Mouse (Mus musculus) v-Abl transformed pro-B cells (cell line): ENCODE measurements around the gene Ucp3.
"Not testable (repeated sequence)": the region's sequence is repeated elsewhere in the genome, so short reads cannot be mapped to it uniquely, and the experiment has no call there.

ENCODE experiments used
- in situ Hi-C, 2 experiments: fragments of 400-800 bp; cut with MboI; formaldehyde crosslinking; loops; one replicate each; pipeline ENCODE4 v1.15.1; 2025; ENCODE audit not compliant: unreplicated experiment in 2 of 2

Gene Ucp3

DNA sequence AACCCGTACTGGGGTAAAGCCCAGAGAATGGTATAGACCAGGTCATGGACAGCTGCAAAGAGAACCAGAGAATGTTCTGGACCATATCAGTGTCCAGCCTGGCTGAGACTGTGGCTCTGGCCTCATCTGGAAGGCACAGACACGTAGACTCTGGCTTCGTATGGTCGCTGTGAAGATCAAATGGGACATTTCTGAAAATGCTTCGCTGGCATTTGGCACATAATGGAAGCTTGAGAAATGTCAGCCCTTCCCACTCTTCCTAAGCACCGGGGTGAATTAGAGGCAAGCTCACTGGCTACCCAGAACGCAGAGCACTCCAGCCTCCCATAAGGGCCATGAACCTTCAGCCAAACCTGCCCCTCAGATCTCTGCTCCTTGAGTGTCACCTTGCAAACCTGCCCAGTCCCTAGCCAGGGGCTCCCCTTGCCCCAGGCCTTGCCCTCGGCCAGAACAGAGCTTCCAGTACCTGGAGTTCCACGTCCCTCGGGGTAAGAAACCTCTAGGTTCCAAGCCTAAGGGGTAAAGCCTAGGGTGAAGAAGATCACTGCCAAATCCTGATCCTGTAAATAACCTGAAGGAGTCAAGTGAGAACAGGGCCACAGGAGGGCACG lies 1.9 kb upstream of the Ucp3 start:
- in situ Hi-C loops, result no loop called here

DNA sequence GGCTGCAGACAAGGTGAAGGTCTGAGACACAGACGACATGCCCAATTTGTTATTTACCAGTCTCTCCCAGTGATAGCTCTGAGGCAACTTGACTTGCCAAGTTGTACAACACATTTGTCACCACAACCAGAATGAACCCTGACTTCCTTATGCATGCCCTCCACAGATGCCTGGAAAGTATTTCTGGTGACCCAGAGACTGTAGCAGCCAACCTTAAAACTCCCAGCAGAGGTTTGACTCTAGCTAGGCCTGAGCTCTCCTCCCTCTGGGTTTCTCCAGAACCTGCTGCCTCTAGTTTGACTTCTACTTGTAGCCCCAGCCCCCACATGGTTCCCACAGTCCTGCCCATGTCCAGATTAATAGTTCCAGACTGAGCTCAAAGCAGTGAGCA lies 1.4 kb upstream of the Ucp3 start:
- in situ Hi-C loops, result no loop called here

DNA sequence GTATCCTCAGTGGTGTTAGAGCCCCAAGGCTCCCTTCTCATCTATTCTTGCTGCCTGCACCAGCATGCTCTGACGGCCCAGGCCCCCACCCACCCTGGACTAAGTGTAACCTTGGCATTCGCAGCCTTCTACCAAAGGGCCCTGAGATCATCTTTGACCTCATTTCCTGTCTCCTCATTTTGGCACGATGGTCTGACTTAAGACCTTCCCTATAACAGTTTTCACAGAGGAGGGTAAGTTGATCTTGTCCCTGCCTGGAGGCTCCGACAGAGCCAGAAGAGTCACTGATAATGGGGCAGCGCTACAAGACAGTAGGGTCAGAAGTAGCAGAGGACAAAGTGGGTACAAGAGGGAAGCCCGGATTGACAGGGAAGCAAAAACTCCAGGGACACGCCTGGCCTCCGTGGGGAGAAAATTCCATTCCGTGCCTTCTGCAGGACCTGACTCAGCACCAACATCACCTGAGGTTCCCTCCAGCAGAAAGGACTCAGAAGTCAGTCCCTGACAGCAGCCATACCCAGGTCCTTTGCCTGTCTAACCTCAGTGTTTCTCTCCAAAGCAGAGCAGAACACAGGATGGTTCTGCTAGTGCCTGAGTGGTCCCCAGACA lies 1.2 kb downstream of the Ucp3 start:
- in situ Hi-C loops, result no loop called here

DNA sequence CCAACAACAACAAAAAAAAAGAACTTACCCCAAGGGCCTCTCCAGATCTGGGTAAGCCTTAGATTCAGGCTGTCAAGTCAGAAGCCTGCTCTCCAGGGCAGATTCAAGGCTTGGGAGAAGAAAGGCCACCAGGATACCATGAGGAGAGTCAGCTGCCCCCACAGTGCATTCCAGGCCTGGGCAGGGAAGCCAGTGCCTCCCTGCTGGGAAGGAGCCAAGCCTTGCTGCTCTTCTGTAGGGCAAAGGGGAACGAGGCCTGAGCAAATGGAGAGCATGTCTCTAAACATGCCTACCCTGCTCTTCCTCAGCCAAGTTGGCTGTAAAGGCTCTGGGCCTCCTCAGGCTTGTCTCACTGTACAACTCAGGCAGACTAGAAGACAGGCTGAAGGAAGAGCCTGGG lies 1.9 kb downstream of the Ucp3 start:
- in situ Hi-C loops, result no loop called here

DNA sequence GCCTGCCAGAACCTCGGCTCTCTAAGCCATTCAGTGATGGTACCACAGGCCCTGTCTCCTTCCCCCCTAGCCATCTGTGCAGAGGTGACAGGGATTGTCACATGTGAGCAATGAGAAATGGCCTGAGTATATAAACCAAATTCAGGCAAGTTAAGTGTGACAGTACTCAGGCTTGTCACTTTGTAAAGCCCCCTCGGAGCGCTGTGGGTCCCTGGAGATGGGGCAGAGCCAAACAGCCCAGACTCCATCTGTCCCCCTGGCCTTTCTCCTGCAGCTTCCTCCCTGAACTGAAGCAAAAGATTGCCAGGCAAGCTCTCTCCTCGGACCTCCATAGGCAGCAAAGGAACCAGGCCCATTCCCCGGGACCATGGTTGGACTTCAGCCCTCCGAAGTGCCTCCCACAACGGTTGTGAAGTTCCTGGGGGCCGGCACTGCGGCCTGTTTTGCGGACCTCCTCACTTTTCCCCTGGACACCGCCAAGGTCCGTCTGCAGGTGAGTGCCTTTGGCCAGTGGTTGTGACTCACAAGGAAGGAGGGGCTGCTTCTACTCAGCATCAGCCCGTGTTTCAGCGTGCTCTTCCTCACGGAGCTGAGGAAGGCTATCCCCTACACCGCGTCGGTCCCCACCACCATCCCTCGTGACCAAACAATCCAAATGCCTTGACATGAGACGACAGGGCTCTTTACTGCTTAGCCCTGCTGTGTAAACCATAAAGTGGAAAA lies 6.5 kb downstream of the Ucp3 start:
- in situ Hi-C loops, result no loop called here

DNA sequence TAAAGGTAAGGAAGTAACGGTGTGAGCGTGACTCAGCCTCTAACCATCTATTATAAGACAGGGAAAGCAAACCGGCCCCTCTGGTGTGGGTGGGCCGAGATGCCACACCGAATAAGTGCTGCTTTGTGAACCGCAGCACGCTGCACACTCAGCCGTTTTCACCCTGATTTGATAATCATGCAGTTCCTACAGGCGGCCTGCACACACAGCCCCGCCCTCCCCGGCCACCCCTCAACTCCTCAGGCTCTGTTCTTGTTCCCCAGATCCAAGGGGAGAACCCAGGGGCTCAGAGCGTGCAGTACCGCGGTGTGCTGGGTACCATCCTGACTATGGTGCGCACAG lies 7.0 kb downstream of the Ucp3 start:
- in situ Hi-C loops, result no loop called here

DNA sequence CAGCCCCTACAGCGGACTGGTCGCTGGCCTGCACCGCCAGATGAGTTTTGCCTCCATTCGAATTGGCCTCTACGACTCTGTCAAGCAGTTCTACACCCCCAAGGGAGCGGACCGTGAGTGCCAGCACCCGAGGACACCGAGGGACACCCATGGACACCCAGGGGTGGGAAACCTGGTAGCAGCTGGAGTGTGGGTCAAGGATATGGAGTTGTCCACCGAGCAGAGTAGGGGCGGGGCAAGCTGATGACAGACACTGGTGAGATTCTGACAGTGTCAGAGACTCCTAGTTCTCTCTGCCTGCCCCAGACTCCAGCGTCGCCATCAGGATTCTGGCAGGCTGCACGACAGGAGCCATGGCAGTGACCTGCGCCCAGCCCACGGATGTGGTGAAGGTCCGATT lies 7.4 kb downstream of the Ucp3 start:
- in situ Hi-C loops, result no loop called here

DNA sequence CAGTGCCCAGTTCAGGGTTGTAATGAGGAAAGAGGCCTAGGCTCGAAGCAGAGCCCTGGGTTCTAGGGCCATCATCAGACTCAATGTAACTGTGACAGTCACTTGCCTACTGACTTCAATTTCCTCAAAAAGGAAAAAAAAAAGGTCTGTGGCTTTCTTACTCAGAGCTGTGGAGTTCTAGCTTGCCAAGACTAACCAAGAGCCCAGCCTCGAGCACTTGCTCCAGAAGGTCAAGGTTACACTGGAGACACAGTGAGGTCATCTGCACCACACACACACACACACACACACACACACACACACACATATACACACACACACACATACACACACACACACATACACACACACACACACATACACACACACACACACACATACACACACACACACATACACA lies 9.3 kb downstream of the Ucp3 start:
- in situ Hi-C loops, result not testable (repeated sequence)

DNA sequence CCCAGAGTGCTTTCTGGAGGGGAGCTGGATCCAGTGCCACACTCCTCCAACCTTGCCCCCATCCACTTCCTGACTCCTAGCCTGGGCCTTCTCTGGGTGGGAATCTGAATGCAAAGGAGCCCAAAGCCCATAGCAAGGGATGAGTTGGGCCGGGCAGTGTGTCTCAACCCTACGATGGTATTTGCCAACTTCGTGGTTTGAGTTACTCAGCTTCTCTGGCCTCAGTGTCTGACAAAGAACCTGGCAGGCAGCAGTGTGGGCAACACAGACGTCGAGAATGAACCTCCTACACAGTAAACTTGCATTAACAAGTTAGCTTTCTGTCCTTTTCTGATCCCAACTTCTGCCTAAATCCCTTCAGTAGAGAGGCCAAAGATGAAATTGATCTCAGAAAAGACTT lies 11.7 kb downstream of the Ucp3 start:
- in situ Hi-C loops, result no loop called here

DNA sequence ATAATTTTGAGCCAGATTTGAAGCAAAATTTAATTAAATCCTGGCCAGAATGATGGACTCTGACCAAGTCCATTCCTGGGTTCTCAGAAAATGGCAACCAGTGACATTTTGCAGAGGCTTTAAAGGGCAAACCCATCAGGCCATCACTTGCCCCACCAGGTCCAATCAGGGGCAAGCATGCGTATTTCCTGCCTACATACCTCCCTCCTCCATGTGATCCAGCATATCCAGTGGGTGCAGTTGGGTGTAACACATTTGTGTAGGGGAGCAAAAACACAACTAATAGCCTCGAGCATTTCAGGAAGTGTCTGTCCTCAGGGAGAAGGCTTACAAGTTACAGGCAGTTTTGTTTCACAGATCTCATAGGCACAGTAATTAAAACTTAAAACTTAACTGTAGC lies 14.5 kb downstream of the Ucp3 start:
- in situ Hi-C loops, result no loop called here

DNA sequence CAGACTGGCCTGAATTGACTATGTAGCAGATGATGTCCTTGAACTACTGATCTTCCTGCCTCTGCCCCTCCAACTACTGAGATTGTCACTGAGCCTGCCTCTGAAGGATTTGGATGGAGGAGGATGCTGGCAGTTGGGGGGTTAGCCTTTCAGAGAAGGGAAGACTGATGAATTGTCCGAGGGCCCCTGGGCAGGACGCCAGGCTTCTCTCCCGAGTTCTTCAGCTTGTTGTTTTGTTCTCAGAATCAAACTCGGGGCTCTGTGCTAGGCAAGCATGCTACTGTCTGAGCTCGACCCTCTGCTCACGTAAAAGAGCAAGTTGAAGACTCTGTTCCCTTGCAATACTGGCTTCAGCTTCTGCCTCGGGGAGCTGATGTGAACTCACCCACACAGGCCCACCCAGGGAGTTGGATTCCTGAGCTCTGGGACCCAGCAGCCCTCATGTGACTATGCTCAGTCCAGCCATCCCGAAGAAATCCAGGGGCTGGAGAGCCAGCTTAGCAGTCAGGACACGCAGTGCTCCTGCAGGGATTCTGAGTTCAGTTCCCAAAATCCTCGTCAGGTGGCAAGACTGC lies 15.8 kb downstream of the Ucp3 start:
- in situ Hi-C loops, result no loop called here

DNA sequence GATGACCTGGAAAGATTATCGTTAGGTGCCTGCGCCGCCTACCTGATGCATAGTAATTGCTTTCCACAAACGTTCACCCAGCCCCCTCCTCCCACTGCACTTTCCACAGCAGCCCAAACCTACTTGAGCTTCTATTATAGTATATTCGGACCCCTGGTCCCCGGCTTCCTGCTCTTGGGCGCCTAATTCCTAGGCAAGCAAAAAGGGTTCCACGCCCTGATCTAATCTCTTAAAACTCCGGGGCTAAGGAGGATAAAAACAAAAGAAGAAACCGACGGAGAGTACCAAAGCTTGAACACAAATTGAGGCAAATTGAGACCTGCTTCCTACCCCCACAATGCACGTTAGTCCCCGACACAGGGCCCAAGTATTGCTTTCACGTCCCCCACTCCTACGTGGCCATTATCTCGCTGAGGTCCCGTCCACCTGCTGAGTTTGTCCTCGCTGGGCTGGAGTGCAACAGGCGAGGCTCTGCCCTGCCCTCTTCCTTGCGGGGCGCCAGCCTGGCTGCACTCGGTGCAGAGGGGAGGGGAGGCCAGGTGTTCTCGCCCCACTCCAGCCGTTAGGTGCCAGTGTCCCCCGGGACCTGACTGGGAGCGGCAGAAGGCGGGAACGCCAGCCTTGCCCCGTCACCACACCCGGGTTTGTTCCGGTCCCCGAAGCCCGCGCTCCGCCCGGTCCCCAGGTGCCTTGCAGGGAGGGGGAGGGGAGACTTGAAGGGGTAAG lies 19.8 kb downstream of the Ucp3 start:
- in situ Hi-C loops, result no loop called here

DNA sequence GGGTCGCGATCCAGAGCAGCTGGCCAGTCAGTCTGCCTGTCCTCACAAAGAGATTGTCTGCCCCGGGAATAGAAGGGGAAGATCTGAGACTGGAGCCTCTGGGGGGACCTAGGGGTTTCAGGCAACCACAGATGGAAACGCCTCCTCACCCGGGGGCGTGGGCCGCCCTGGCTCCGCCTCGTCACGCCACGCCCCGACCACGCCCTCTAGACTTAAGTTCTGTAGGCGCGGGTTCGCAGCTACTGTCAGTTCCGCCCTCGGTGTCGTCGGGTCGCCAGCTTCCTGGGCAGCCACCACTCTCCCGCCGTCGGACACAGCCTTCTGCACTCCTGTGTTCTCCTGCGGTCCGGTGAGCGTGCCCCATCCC lies 20.3 kb downstream of the Ucp3 start, which contains the start of gene Ucp2:
Gene Ucp2 (plus strand): TSS at position 221 of the 367 bp plus-strand sequence.
- in situ Hi-C loops, result no loop called here

DNA sequence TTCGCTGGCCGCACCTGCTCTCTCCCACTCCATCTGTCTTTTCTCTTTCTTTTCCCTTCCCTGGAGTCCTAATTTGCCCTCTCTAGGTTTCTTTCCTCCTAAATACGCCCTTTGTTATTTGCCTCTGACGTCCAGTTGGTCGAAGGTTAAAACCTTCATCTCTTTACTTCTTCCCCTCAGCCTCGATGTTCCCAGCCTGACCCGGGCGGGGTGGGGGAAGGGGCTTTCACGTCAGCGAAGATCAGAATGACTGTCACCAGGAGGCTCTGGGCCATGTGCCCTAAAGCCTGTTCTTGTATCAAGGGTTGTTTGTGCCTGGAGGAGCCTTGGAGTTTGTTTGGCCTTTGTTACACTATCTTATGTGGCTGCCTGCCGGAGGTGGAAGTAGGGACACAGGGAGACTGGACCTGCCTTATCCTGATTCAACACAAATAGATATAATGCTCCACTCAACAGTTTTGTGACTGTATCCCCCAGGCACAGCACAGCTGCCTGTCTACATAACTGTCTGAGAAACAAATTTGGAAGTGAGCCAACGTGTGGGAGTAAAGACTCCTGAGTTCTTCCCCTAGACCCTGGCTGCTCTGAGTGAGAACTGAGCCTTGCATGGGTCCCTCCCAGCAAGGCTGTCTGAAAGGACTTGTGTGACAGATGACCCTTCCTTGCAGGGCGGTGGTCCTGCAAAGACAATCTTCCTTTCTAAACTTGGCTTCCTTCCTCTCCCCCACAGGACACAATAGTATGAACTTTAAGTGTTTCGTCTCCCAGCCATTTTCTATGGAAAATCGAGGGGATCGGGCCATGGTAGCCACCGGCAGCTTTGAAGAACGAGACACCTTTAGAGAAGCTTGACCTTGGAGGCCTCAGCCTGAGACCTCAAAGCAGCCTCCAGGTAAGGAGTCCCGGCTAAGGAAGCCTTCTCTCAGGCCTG lies 21.0 kb downstream of the Ucp3 start:
- in situ Hi-C loops, result no loop called here

DNA sequence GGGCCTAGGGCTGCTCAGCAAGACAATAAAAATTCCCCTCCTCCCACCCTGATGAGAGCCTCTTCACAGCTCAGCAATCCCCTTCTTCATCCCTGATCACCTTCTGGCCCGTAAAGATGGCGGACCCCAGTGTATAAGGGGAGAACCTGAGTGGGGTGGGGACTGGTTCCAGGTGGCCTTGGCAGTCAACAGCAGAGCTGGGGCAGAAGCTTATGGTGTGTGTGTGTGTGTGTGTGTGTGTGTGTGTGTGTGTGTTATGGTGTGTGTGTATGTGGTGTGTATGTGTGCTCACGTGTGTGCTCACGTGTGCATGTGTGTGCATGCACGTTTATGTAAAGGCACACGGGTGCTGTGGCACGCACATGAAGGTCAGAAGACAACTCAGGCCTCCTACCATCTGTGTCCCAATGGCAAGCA lies 21.6 kb downstream of the Ucp3 start:
- in situ Hi-C loops, result no loop called here

DNA sequence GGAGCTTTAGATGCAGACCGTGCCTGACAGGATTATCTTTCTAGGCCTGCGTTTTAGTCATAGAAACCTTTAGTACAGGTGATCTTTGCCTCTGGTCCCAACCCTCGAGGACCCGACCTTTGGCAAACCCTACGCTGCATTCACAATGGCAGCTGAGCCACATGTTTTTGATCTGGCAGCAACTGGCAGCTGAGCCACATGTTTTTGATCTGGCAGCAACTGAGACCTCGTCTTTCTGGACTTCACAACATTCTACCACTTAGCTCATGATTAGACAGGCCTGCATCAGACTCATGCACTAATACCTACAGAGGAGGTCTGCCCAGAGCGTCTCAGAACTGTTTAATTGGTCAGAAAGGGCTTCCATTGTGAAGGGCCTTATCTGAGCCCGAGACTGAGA lies 22.3 kb downstream of the Ucp3 start:
- in situ Hi-C loops, result loop anchor here (5.0 kb wide), 4 partner anchors 33 to 68 kb away; no protein-coding TSS in a partner anchor

DNA sequence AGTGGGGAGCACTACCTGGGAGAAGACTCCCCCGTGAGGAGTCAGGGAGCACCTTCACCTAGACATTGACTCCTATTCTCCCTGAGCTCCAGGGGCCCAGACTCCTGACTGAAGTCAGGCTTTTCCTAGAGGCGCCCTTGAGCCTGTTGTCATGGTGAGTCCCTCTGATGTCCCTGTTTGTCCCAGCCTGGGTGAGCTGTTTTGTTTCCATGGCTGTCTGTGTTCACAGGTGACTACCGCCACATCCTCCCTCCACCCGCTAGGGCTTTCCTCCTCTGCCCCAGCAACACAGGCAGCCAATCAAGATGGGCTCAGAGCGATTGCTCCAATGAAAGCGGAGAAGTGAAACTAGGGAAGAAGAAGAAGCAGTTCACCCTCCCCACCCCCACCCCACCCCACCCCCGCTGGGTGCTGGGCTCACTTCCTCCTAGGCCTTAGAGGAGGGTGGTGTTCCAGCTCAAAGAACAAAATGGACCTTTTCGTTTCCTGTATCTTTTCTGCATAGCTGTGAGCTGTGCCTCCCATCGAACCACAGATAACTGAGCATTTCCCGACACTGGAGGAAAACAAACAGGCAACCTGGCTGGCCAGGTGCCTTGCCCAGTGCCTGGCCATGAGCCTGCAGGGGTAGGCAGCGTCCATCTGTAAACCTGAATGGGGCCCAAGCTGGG lies 22.9 kb downstream of the Ucp3 start:
- in situ Hi-C loops, result loop anchor here (5.0 kb wide), 4 partner anchors 33 to 68 kb away; no protein-coding TSS in a partner anchor

DNA sequence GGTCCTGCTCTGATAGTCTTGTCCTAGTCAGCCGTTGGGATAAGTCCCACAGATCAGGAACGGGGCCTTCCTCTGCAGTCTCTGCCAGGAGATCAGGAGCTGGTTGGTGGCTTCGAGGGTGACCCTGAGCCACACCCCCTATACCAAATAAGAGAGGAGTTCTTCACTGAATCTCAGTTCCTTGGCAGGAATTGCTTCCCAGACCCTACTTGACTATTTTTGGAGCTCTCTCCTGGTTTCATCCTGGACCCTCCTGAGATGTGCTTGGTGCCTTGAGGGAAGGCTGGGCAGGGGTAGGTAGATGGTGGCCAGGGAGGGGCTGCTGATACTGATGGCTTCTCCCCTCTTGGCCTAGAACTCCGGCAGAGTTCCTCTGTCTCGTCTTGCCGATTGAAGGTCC lies 23.6 kb downstream of the Ucp3 start:
- in situ Hi-C loops, result loop anchor here (5.0 kb wide), 4 partner anchors 34 to 69 kb away; no protein-coding TSS in a partner anchor

DNA sequence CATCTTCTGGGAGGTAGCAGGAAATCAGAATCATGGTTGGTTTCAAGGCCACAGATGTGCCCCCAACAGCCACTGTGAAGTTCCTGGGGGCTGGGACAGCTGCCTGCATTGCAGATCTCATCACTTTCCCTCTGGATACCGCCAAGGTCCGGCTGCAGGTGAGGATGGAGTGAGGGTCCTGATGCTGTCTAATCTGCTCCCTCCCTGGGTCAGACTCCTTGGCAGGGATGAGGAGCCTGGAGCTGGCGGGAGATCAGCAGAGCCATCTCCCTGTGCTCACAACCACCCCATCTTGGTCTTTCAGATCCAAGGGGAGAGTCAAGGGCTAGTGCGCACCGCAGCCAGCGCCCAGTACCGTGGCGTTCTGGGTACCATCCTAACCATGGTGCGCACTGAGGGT lies 24.0 kb downstream of the Ucp3 start:
- in situ Hi-C loops, result loop anchor here (5.0 kb wide), 4 partner anchors 34 to 69 kb away; no protein-coding TSS in a partner anchor
